Mouse (Mus musculus): ENCODE results near the gene Phf7. TPM values are rescaled to one million over a fixed set of nuclear protein-coding genes. Genes with fewer than 3 reads are reported as not detected.

The Phf7 gene
- polyA plus RNA-seq, 1 experiment = 4.9 TPM

DNA sequence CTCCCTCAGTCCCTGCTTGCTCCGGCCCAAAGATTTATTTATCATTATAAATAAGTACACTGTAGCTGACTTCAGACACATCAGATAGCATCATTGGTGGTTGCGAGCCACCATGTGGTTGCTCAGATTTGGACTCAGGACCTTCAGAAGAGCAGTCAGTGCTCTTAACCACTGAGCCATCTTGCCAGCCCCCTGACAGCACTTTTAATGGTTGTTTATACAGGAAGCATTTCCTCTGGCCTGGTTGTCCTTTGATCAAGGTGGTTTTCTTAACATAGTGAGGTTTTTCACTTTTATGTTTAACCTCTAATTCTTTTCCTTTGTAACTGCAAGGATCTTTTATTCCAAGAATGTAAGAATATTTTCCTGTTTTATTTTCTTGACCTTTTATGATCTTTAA, 56.7 kb downstream of the Phf7 start:
- H3K4me1 ChIP-seq (ENCODE audit: control insufficient read depth, insufficient read depth, insufficient read length) = peaks cover 3% of the 10 kb centered on the region; the same call in 1 of the 2 replicates
- H3K36me3 ChIP-seq (ENCODE audit: control insufficient read depth, insufficient read depth, low read length) = peaks cover 11% of the 10 kb centered on the region
- no peak overlapping the region for H3K27ac ChIP-seq (ENCODE audit: insufficient read depth, low read length)
- no peak for DNase-seq (ENCODE audit: low read depth in 1 of 2, low spot score in 2 of 2)
- no peak overlapping the region for H3K4me3 ChIP-seq (ENCODE audit: extremely low read depth, insufficient read depth, insufficient read length)
- H3K27me3 ChIP-seq (ENCODE audit: control insufficient read depth, insufficient read depth, low read length) = no peaks in the 10 kb centered on the region
- TF ChIP-seq POLR2A (IDR thresholded peaks at IDR 0.05; ENCODE audit: low read depth, low read length) (no peak), CTCF (IDR thresholded peaks at IDR 0.05; ENCODE audit: extremely low read depth, insufficient read depth, insufficient read length, insufficient replicate concordance) (no peak)
- WGBS = 74% methylated on average over 2 of the region's 2 CpGs

DNA sequence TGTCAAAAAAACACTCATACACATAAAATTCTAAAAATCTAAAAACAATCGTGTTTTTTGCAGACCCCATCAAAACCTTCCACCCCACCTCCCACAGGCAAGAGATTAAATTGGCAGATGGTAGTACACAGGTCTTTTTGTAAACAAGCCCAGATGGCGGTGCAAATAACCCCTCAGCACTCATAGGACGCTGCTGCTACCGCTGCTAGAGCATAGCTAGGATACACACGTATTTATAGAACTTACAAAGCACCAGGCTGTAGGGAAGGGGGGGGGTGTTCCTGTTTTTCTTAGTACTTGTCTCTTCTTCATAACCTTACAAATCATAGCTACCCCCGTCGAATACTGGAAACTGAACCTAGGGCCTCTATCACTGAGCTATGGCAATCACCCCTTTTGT, 57.3 kb downstream of the Phf7 start:
- Histone ChIP-seq H3K36me3 (ENCODE audit: control insufficient read depth, insufficient read depth, low read length) (peaks cover 14% of the 10 kb centered on the region), H3K4me1 (ENCODE audit: control insufficient read depth, insufficient read depth, insufficient read length) (peaks cover 3% of the 10 kb centered on the region; the same call in 1 of the 2 replicates), H3K27ac (ENCODE audit: insufficient read depth, low read length) (no peak overlapping the region), H3K4me3 (ENCODE audit: extremely low read depth, insufficient read depth, insufficient read length) (no peak overlapping the region), H3K27me3 (ENCODE audit: control insufficient read depth, insufficient read depth, low read length) (no peaks in the 10 kb centered on the region)
- WGBS = 83% methylated on average over 7 of the region's 7 CpGs
- no peak for DNase-seq (ENCODE audit: low read depth in 1 of 2, low spot score in 2 of 2)
- TF ChIP-seq CTCF (IDR thresholded peaks at IDR 0.05; ENCODE audit: extremely low read depth, insufficient read depth, insufficient read length, insufficient replicate concordance) (no peak), POLR2A (IDR thresholded peaks at IDR 0.05; ENCODE audit: low read depth, low read length) (no peak)

DNA sequence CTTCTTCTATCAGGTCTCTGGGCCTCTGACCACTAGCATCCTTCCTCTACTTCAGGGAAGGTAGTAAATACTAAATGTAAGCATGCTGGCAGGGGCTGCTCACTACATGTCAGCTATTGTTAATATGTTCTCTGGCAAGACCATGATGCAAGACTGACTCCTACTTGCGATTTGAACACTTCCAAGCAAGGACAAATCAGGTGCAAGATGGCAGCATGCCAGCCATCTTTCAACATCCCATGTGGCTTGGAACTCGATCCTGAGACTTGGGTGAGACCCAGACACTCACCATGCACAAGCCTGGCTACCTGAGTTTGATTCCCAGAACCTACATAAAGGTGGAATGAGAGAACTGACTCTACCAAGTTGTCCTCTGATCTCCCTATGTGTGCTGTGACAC, 59.2 kb downstream of the Phf7 start:
- 76% methylated on average over 2 of the region's 2 CpGs for WGBS
- Histone ChIP-seq H3K4me3 (ENCODE audit: extremely low read depth, insufficient read depth, insufficient read length) (no peak overlapping the region), H3K36me3 (ENCODE audit: control insufficient read depth, insufficient read depth, low read length) (peaks cover 26% of the 10 kb centered on the region), H3K27me3 (ENCODE audit: control insufficient read depth, insufficient read depth, low read length) (no peaks in the 10 kb centered on the region), H3K27ac (ENCODE audit: insufficient read depth, low read length) (no peak overlapping the region), H3K4me1 (ENCODE audit: control insufficient read depth, insufficient read depth, insufficient read length) (peaks cover 3% of the 10 kb centered on the region; the same call in 1 of the 2 replicates)
- no peak for TF ChIP-seq CTCF (IDR thresholded peaks at IDR 0.05; ENCODE audit: extremely low read depth, insufficient read depth, insufficient read length, insufficient replicate concordance)
- TF ChIP-seq POLR2A (IDR thresholded peaks at IDR 0.05; ENCODE audit: low read depth, low read length) = no peak
- no peak for DNase-seq (ENCODE audit: low read depth in 1 of 2, low spot score in 2 of 2)

DNA sequence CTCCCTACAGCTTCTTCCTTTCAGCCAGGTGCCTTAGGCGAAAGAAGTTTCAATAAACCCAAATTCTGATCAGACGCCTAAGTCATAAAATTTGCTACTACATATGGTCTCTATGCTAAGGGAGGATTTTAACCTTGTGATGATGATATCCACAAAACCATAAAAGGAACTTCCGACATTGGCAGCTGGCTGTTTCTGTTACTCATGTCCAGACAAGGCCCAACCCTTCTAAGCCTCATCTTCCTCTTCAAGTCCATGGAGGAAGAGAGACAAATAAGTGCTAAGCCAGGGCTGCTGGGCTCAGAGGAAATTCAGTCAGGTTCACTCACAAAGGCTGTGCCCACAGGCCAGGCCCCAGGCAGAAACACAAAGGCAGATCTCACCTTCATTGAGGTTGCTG, 61.8 kb downstream of the Phf7 start:
- no peaks in the 10 kb centered on the region for H3K4me1 ChIP-seq (ENCODE audit: control insufficient read depth, insufficient read depth, insufficient read length)
- TF ChIP-seq POLR2A (IDR thresholded peaks at IDR 0.05; ENCODE audit: low read depth, low read length) = no peak
- TF ChIP-seq CTCF (IDR thresholded peaks at IDR 0.05; ENCODE audit: extremely low read depth, insufficient read depth, insufficient read length, insufficient replicate concordance) = no peak
- no peak for DNase-seq (ENCODE audit: low read depth in 1 of 2, low spot score in 2 of 2)
- peaks cover 45% of the 10 kb centered on the region for H3K36me3 ChIP-seq (ENCODE audit: control insufficient read depth, insufficient read depth, low read length)
- H3K27ac ChIP-seq (ENCODE audit: insufficient read depth, low read length) = no peak overlapping the region
- H3K27me3 ChIP-seq (ENCODE audit: control insufficient read depth, insufficient read depth, low read length) = no peaks in the 10 kb centered on the region
- WGBS = 88% methylated on average over 3 of the region's 3 CpGs
- H3K4me3 ChIP-seq (ENCODE audit: extremely low read depth, insufficient read depth, insufficient read length) = no peak overlapping the region

DNA sequence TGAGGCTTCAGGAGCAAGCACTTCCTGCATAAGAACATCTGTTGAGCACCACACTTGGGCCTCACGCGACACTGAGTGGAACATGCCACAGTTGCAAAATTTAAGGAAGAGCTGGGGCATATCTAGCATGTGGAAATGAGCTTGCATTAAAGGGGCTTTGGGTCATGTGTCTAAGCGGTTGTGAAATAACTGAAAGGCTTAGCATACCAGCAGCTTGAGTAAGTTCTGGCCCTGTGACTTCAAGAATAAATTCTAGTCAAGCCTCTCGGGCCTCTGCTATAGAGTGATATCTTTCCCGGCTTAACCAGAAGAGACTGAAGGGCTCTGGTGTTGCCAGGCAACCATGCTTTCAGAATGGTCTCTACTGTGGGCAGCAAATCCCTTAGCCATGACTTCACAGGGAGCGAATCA, 62.3 kb downstream of the Phf7 start:
- H3K4me3 ChIP-seq (ENCODE audit: extremely low read depth, insufficient read depth, insufficient read length) = no peak overlapping the region
- TF ChIP-seq POLR2A (IDR thresholded peaks at IDR 0.05; ENCODE audit: low read depth, low read length) (no peak), CTCF (IDR thresholded peaks at IDR 0.05; ENCODE audit: extremely low read depth, insufficient read depth, insufficient read length, insufficient replicate concordance) (no peak)
- no peak for DNase-seq (ENCODE audit: low read depth in 1 of 2, low spot score in 2 of 2)
- WGBS = 84% methylated on average over 6 of the region's 6 CpGs
- no peaks in the 10 kb centered on the region for H3K4me1 ChIP-seq (ENCODE audit: control insufficient read depth, insufficient read depth, insufficient read length)
- no peaks in the 10 kb centered on the region for H3K27me3 ChIP-seq (ENCODE audit: control insufficient read depth, insufficient read depth, low read length)
- peaks cover 50% of the 10 kb centered on the region for H3K36me3 ChIP-seq (ENCODE audit: control insufficient read depth, insufficient read depth, low read length)
- no peak overlapping the region for H3K27ac ChIP-seq (ENCODE audit: insufficient read depth, low read length)

Other genes starting within 250 kb of the Phf7 start
- 5.4 and 7.4 TPM in 2 replicates for gene Glt8d1, start 249.9 kb downstream of the Phf7 start, polyA plus RNA-seq (2012; rRNA removed)
- 49.4 and 50.8 TPM in 2 replicates for gene Spcs1, start 249.6 kb downstream of the Phf7 start, polyA plus RNA-seq (2012; rRNA removed)
- 9.2 and 14.4 TPM in 2 replicates for gene Pbrm1, start 232.2 kb downstream of the Phf7 start, polyA plus RNA-seq (2012; rRNA removed)
- 13.0 and 16.3 TPM in 2 replicates for gene Gnl3, start 232.2 kb downstream of the Phf7 start, polyA plus RNA-seq (2012; rRNA removed)
- 33.3 and 44.2 TPM in 2 replicates for gene Smim4, start 122.4 kb downstream of the Phf7 start, polyA plus RNA-seq (2012; rRNA removed)
- gene Nt5dc2, start 120.3 kb downstream of the Phf7 start, polyA plus RNA-seq (2012; rRNA removed) = 30.3 and 46.4 TPM in 2 replicates
- gene Stab1, start 82.7 kb downstream of the Phf7 start, polyA plus RNA-seq (2012; rRNA removed) = 42.1 and 44.3 TPM in 2 replicates
- gene Tnnc1, start 43.0 kb downstream of the Phf7 start, polyA plus RNA-seq (2012; rRNA removed) = 0.18 and 0.62 TPM in 2 replicates
- gene Nisch, start 34.4 kb downstream of the Phf7 start, polyA plus RNA-seq (2012; rRNA removed) = 257 and 263 TPM in 2 replicates
- 4.0 and 4.3 TPM in 2 replicates for gene Sema3g, start 33.5 kb downstream of the Phf7 start, polyA plus RNA-seq (2012; rRNA removed)
- gene Bap1, start 133 bp upstream of the Phf7 start, polyA plus RNA-seq (2012; rRNA removed) = 31.8 and 40.6 TPM in 2 replicates
- gene Dnah1, start 72.6 kb upstream of the Phf7 start, polyA plus RNA-seq (2012; rRNA removed) = 0.29 and 0.30 TPM in 2 replicates
- 7.8 and 9.0 TPM in 2 replicates for gene Capn7, start 85.3 kb upstream of the Phf7 start, polyA plus RNA-seq (2012; rRNA removed)
- gene Sh3bp5, start 184.8 kb upstream of the Phf7 start, polyA plus RNA-seq (2012; rRNA removed) = 36.0 and 43.0 TPM in 2 replicates
- gene Eaf1, start 243.1 kb upstream of the Phf7 start, polyA plus RNA-seq (2012; rRNA removed) = 28.8 and 30.8 TPM in 2 replicates
- gene Mettl6, start 243.7 kb upstream of the Phf7 start, polyA plus RNA-seq (2012; rRNA removed) = 5.8 and 7.1 TPM in 2 replicates

Data from spleen, adult 2 months (tissue).